Mouse (Mus musculus) liver, adult 2 months (tissue): ENCODE results near the gene Stx16.

ENCODE experiments used
- CTCF ChIP-seq: fragments of 200-500 bp; IDR thresholded peaks from 2 replicates; pipeline ENCODE4 v1.5.1; 2011; ENCODE audit warnings: low read depth, low read length, control low read depth
- POLR2A ChIP-seq: fragments of 200-500 bp; IDR thresholded peaks from 2 replicates; pipeline ENCODE4 v1.6.1; 2011; ENCODE audit warnings: low read length, control low read depth; ENCODE audit not compliant: insufficient read depth; ENCODE audit errors: extremely low read depth

GRCm38 (mm10) chr2:174054496-174054895 is 21.6 kb upstream of the Stx16 start:
- TF ChIP-seq CTCF, result no peak
- no peak for TF ChIP-seq POLR2A
